22 mouse cellular contexts compared by ENCODE assay signal in genomic region chr9:75089285-75089684, GRCm38 (mm10).
"Had no signal": no experiment of that assay in that cellular context is flagged by ENCODE, and none has a peak within 500 bp of the region (broad histone marks: within the 10 kb centered on the region; RNA-seq: fewer than 3 reads in every experiment).

No protein-coding gene starts in this region.

- H3K9me3 ChIP-seq: limb, embryonic 12.5 days; limb, embryonic 15.5 days; midbrain, embryonic 12.5 days; midbrain, embryonic 15.5 days; neural tube, embryonic 12.5 days; neural tube, embryonic 15.5 days had no signal

- H3K4me1 ChIP-seq: limb, embryonic 12.5 days; limb, embryonic 15.5 days; midbrain, embryonic 12.5 days had no signal

- H3K4me3 ChIP-seq: limb, embryonic 12.5 days; limb, embryonic 15.5 days; midbrain, embryonic 12.5 days; midbrain, embryonic 15.5 days; neural tube, embryonic 12.5 days; neural tube, embryonic 15.5 days had no signal

- ATAC-seq: liver, postnatal 0 days; lung, postnatal 0 days; midbrain, embryonic 15.5 days had no signal

- H3K36me3 ChIP-seq: limb, embryonic 12.5 days; limb, embryonic 15.5 days; midbrain, embryonic 12.5 days; midbrain, embryonic 15.5 days; neural tube, embryonic 12.5 days; neural tube, embryonic 15.5 days had no signal

- H3K9ac ChIP-seq: limb, embryonic 12.5 days; limb, embryonic 15.5 days; liver, embryonic 14.5 days; liver, postnatal 0 days; lung, embryonic 14.5 days; midbrain, embryonic 12.5 days; midbrain, embryonic 15.5 days; neural tube, embryonic 12.5 days; neural tube, embryonic 15.5 days had no signal

- H3K27ac ChIP-seq: limb, embryonic 12.5 days; limb, embryonic 15.5 days; liver, embryonic 14.5 days; midbrain, embryonic 12.5 days; midbrain, embryonic 15.5 days; neural tube, embryonic 12.5 days; neural tube, embryonic 15.5 days; stomach, postnatal 0 days had no signal

- H3K27me3 ChIP-seq: limb, embryonic 12.5 days; limb, embryonic 15.5 days; midbrain, embryonic 12.5 days; midbrain, embryonic 15.5 days; neural tube, embryonic 12.5 days; neural tube, embryonic 15.5 days had no signal

- DNase-seq: kidney, adult 18-20 months; kidney, adult 9 months; kidney, postnatal 14 days; left cerebral cortex, postnatal 4 days; liver, postnatal 0 days; lung, embryonic 14.5 days; right cerebral cortex, adult 18-20 months; right cerebral cortex, postnatal 14 days; right cerebral cortex, postnatal 4 days; thymus, adult 2 months; thymus, postnatal 14 days; thymus, postnatal 4 days had no signal

- H3K4me2 ChIP-seq: limb, embryonic 12.5 days; limb, embryonic 15.5 days; liver, embryonic 11.5 days; lung, embryonic 14.5 days; midbrain, embryonic 12.5 days; midbrain, embryonic 15.5 days; neural tube, embryonic 12.5 days; neural tube, embryonic 15.5 days had no signal
